Mouse (Mus musculus): ENCODE data around the gene Copz2.

DNA sequence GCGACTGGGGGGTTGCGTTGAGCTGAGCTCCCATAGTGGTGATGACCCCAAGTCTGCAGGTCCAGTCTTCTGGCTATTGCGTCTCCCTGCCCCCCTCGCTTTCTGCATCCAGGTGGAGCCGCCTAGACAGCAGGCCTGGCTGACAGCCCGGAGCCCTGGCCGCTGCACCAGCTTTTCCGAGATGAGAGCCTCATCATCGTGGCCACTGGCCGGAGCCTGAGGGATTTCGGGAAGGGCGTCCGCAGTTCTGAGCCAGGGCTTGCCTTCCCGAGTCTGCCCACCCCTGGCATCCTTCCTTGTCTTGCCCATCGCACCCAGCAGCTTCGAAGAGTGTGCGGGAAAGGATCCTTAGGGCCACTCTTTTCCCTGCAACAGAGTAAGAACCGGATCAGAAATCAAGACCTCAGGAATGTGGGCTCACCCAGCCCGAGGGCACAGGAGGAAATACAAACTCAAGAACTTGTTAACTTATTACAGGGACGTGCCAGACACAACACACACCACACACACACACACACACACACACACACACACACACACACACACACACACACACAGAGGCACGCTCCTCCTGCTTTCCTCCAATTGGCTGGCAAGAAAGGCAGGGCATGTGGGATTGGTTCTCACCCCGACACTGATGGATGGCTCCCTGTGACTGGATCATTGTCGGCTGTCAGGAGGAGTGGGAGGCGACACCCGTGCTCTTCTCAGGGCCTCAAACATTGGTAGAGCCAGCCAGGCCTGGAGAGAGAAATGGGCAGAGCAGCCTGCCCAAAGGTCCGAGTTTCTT is 13.7 kb downstream of the Copz2 start:
- TF ChIP-seq CTCF (IDR thresholded peaks at IDR 0.05; ENCODE audit: low read depth) (no peak), EP300 (IDR thresholded peaks at IDR 0.05; ENCODE audit: low read depth) (no peak)
